Mouse (Mus musculus) cortical plate, adult 2 months (tissue): Measurements from ENCODE around the gene Hacd3. TPM values are rescaled to one million over a fixed set of nuclear protein-coding genes. Genes with fewer than 3 reads are reported as not detected.
"Not testable (repeated sequence)": the region's sequence is repeated elsewhere in the genome, so short reads cannot be mapped to it uniquely, and the experiment has no call there.

Experiments
- H3K27ac ChIP-seq: fragments of 200-500 bp; 2 replicates; pipeline ENCODE4 v1.5.1; 2012; ENCODE audit warnings: low read length, control low read depth, inconsistent platforms; ENCODE audit not compliant: insufficient read depth
- H3K4me1 ChIP-seq: fragments of 200-500 bp; 2 replicates; pipeline ENCODE4 v1.6.1; 2011; ENCODE audit warnings: low read length; ENCODE audit not compliant: control insufficient read depth, insufficient read depth
- H3K4me3 ChIP-seq: fragments of 200-500 bp; 2 replicates; pipeline ENCODE4 v1.5.1; 2011; ENCODE audit warnings: mild to moderate bottlenecking, low read length, control low read depth; ENCODE audit not compliant: insufficient read depth
- CTCF ChIP-seq: fragments of 200-500 bp; IDR thresholded peaks from 2 replicates; pipeline ENCODE4 v1.5.1; 2011; ENCODE audit warnings: mild to moderate bottlenecking, control low read depth, low read length; ENCODE audit not compliant: insufficient read depth; ENCODE audit errors: extremely low read depth
- POLR2A ChIP-seq: fragments of 200-500 bp; IDR thresholded peaks from 2 replicates; pipeline ENCODE4 v1.6.1; 2011; ENCODE audit warnings: mild to moderate bottlenecking, low read length, control low read depth; ENCODE audit not compliant: insufficient read depth; ENCODE audit errors: extremely low read depth
- polyA plus RNA-seq: library from polyadenylated mRNA; depleted of rRNA; stranded (reverse); fragments of >200 nt; gene quantifications from 2 replicates; pipeline ENCODE4 v1.2.3, GENCODE M21; 2012

The Hacd3 gene
- polyA plus RNA-seq, 1 experiment: 138 TPM

DNA sequence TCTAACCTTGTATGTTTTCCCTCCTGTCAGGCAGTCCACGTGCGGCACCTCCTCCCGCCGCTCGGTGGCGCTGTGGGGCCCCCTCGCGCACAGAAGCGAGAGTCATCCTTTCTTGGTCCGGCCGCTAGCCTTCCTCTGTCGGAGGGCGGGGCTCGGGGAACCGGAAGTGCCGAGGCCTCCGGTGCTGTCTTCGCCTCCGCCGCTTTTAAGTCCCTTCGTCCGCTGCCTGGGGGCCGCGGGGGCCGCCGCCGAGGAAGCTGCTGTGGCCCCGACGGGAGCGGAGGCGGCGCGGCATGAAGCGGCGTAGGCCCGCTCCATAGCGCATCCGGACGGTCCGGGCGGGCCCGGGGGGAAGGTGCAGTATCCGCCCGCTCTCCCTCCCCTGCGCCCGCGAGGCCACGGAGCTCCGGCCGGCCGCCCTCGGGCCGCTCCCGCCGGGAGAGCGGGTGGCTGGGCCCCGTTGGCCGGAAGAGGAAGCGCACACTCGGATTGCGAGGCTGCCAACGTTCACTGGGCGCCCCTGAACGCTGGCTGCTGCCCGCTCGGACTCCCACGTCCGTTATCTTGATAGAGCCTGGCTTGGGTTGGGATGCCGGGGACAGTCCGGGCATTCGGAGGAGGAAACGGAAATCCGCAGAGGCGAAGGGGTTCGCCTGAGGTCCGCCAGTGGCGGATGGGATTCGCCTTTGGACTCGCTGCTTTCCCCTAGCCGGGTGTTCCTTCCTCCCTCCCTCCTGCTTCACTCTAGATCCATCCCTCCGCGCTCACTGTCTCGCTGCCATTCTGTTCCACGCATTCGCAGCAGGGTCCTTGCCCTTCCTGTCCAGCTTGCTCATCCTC, 11.0 kb upstream of the Hacd3 start, which contains the start of gene Dpp8:
Gene Dpp8 (plus strand): TSS at position 146 of the 840 bp plus-strand sequence.
- peaks cover 6% of the 10 kb centered on the region; the same call in 1 of the 2 replicates for H3K4me1 ChIP-seq
- H3K27ac ChIP-seq: peak within 1 kb of the TSS; percentile 86
- H3K4me3 ChIP-seq: peak within 1 kb of the TSS; percentile 78
- peak; percentile 67 for TF ChIP-seq CTCF
- TF ChIP-seq POLR2A: peak; percentile 55; the same call in 1 of the 2 replicates

DNA sequence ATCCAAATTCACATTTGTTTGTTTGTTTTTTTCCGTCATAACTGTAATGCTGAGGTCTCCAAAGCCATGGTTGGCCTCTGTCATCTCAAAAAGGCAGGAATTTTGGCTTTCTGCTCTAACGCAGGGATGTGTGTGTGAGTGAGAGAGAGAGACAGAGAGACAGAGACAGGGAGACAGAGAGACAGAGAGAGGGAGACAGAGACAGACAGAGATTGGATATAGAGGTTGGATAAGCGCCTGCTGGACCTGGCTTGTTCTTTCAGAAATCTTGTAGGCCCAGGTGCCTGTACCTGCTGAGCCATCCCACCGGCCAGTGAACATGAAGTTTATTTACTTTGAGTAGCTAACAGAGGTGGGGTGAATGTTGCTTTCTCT, 10.4 kb upstream of the Hacd3 start:
- Histone ChIP-seq H3K4me3 (peak overlapping the region; percentile 78; the same call in 1 of the 2 replicates), H3K27ac (no peak overlapping the region), H3K4me1 (peaks cover 5% of the 10 kb centered on the region; the same call in 1 of the 2 replicates)
- no peak for TF ChIP-seq POLR2A
- no peak for TF ChIP-seq CTCF

DNA sequence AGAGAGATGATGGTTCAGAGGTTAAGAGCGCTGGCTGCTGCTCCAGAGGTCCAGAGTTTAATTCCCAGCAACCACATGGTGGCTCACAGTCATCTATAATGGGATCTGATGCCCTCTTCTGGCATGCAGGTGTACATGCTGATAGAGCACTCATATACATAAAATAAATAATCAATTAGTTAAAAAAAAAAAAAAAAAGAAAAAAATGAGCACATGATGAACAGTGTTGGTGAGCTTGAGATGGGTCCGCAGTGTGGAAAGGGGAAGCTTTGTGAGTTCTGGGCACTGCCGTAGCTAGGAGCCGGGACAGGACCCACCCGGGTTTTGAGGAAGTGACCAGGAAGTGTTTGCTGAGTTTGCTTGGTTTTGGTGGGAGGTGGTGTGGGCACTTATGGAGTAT, 9.9 kb upstream of the Hacd3 start:
- H3K4me1 ChIP-seq, H3K4me3 ChIP-seq, H3K27ac ChIP-seq: not testable (repeated sequence)

DNA sequence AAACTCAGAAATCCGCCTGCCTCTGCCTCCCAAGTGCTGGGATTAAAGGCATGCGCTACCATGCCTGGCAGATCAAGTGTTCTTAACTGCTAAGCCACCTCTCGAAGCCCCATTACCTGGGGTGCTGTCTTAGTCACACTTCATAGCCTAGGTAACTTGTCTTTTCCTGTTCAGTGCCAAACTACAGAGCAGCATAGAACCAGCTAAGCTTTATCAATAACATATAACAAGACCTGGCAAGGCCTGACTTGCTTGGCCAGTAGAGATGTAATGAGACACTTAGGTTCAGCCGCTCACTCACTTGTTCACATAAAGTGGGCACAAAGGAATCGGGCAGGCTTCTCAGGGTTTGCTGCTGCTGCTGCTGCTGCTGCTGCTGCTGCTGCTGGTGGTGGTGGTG, 6.8 kb upstream of the Hacd3 start:
- TF ChIP-seq POLR2A (no peak), CTCF (no peak)
- H3K4me3 ChIP-seq: no peak overlapping the region
- H3K27ac ChIP-seq: no peak overlapping the region
- peaks cover 3% of the 10 kb centered on the region; the same call in 1 of the 2 replicates for H3K4me1 ChIP-seq

DNA sequence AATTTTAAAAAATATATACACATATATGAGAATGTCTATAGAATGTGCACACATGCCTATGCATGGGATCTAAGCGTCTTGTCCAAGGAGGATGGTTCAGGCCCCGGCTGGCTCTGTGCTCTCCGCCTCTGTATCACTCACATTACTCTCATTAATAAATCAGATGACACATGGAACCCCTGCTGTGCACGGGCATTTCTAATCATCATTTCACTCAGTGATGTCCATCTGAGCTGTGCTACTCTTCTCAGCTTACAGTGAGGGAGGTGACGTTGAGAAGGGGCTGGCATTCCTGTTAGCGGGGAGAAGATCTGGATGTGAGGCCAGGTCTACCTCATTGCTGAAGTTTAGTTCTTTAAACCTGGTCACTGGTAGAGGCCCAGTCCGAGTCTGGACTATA, 5.7 kb upstream of the Hacd3 start:
- Histone ChIP-seq H3K4me3 (no peak overlapping the region), H3K27ac (no peak overlapping the region), H3K4me1 (no peaks in the 10 kb centered on the region)
- TF ChIP-seq POLR2A: no peak
- no peak for TF ChIP-seq CTCF

DNA sequence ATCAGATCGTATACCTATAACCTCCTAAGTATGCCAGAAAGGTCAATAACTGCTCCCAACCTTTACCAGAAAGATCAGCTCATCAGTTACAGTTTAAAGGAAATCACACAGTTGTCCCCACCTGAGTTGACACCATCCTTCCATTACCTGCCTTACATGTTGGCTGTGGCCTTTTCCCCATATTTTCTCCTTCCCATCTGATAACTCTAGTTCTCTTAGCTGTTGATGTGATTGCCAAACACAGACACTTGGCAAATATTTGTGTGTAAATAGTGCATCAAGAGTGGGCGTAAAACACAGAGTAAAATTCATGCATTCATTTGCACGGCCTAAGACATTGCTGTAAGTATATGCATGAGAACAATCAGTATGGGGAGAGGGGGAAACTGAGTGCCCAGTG, 2.0 kb upstream of the Hacd3 start:
- Histone ChIP-seq H3K4me3 (no peak overlapping the region), H3K27ac (no peak overlapping the region), H3K4me1 (peaks cover 4% of the 10 kb centered on the region; the same call in 1 of the 2 replicates)
- TF ChIP-seq POLR2A (no peak), CTCF (no peak)

DNA sequence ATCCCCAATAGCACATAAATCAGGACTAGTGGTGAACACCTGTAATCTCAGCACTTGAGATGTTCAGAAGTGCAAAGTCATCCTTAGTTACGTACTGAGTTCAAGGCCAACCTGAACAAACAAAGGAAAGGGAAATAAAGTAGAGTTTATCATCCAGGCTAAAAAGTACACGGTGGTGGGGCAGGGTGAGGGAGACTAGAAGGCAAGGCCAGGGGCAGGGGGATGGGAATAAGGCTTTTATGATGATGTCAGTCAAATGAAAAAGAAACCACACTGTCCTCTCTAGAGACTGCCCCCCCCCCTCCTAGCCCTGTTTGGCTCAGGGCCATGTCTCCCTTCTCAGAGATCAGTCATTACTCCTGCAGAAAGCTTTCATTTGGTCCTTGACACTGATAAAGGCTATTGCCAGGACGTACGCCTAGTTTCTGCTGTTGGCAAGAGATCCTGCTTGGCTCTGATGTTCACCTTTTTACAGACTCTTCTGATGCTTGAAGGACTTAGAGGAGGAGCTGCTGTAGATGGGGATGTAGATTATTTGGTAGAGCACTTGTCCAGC, 1.2 kb upstream of the Hacd3 start:
- H3K4me3 ChIP-seq: no peak overlapping the region
- H3K27ac ChIP-seq: no peak overlapping the region
- peaks cover 8% of the 10 kb centered on the region; the same call in 1 of the 2 replicates for H3K4me1 ChIP-seq
- TF ChIP-seq POLR2A (no peak), CTCF (no peak)

DNA sequence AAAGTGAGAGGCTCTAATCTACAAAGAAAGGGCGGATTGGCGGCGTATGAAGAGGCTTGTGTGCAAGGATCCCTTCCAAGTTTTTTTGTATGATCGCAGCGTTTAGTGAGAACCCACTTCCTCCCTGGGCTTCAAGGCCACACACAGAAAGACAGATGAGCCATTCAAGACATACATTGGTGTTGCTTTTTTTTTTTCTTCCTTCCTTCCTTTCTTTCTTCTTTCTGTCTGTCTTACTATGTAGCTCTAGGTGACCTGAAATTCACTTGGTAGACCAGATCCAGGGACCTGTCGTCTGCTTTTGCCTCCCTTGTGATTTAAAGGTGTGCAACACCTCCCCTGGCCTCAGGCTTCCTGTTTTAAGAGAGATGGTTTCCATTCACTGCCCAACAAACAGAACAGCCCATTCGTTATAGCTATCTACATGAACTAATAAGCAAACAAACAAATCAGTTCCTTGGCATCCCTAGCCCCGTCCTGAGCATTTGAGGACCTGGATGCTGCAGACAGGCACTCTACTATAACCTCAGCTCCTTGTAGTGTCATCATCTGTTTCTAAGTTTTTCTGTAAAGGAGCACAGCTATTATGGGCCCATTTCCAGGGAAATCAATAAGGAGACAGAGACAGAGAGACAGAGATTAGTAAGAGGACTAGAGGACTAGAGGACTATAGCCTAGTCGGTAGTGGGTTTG, 540 bp upstream of the Hacd3 start:
- H3K4me3 ChIP-seq: peak overlapping the region; percentile 95
- H3K27ac ChIP-seq: peak overlapping the region; percentile 84
- peaks cover 11% of the 10 kb centered on the region; the same call in 1 of the 2 replicates for H3K4me1 ChIP-seq
- TF ChIP-seq CTCF (no peak), POLR2A (no peak)

DNA sequence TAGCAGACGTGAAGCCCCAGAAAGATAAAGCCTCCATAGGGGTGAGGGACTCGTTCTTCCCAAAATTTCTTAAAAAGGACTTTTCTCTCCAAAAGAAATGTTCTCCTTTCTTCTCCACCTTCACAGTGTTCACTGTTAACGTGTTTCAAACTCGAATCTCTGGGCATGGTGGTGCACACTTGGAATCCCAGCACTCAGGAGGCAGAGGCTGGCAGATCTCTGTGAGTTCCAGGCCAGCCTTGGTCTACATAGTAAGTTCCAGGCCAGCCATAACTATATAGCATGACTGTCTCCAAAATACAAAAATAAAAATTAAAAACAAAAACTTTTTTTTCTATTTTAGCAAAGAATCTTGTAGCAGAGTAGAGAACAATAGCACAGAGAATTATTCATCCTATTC, 1.4 kb downstream of the Hacd3 start:
- Histone ChIP-seq H3K4me3 (peak overlapping the region; percentile 95; the same call in 1 of the 2 replicates), H3K4me1 (peaks cover 22% of the 10 kb centered on the region), H3K27ac (no peak overlapping the region)
- TF ChIP-seq CTCF (no peak), POLR2A (no peak)
